Mouse (Mus musculus) thymus, adult 2 months (tissue): ENCODE results near the gene Ss18l1. TPM values are rescaled to one million over a fixed set of nuclear protein-coding genes. Genes with fewer than 3 reads are reported as not detected.

Experiments
- DNase-seq: peaks from one replicate; pipeline ENCODE4 v3.0.0; 2021
- H3K27ac ChIP-seq: fragments of 200-500 bp; 2 replicates; pipeline ENCODE4 v1.5.1; 2012; ENCODE audit warnings: low read length, control low read depth; ENCODE audit not compliant: control insufficient read depth, insufficient read depth
- H3K27me3 ChIP-seq: fragments of 200-500 bp; 2 replicates; pipeline ENCODE4 v1.6.1; 2012; ENCODE audit warnings: mild to moderate bottlenecking, low read length, moderate library complexity, mixed read lengths; ENCODE audit not compliant: control insufficient read depth, insufficient read depth
- H3K36me3 ChIP-seq: fragments of 200-500 bp; 2 replicates; pipeline ENCODE4 v1.6.1; 2012; ENCODE audit warnings: mild to moderate bottlenecking, low read length, moderate library complexity; ENCODE audit not compliant: control insufficient read depth, insufficient read depth
- H3K4me1 ChIP-seq: fragments of 200-500 bp; replicated peaks from 2 replicates; pipeline ENCODE4 v1.6.1; 2012; ENCODE audit warnings: low read length; ENCODE audit not compliant: control insufficient read depth, insufficient read depth
- H3K4me3 ChIP-seq: fragments of 200-500 bp; 2 replicates; pipeline ENCODE4 v1.5.1; 2012; ENCODE audit warnings: mild to moderate bottlenecking, low read length, control low read depth, moderate library complexity; ENCODE audit not compliant: control insufficient read depth, insufficient read depth
- CTCF ChIP-seq: fragments of 200-500 bp; IDR thresholded peaks from 2 replicates; pipeline ENCODE4 v1.5.1; 2012; ENCODE audit warnings: mild to moderate bottlenecking, control low read depth, low read length, moderate library complexity, borderline replicate concordance; ENCODE audit not compliant: control insufficient read depth, poor library complexity, insufficient read depth; ENCODE audit errors: extremely low read depth
- POLR2A ChIP-seq: fragments of 200-500 bp; IDR thresholded peaks from 2 replicates; pipeline ENCODE4 v1.6.1; 2012; ENCODE audit warnings: mild to moderate bottlenecking, low read length, control low read depth, moderate library complexity; ENCODE audit not compliant: control insufficient read depth, poor library complexity, insufficient read depth; ENCODE audit errors: extremely low read depth
- WGBS: fragments of 180-500 bp; shearing (Covaris S2); methylation state at CpG from one replicate; pipeline ENCODE4 v1.1.7; 2018; 5-methylcytosine and 5-hydroxymethylcytosine counted together
- polyA plus RNA-seq: library from polyadenylated mRNA; depleted of rRNA; stranded (reverse); fragments of >200 nt; gene quantifications from 2 replicates; pipeline ENCODE4 v1.2.3, GENCODE M21; 2012

Ss18l1 gene
- polyA plus RNA-seq, 1 experiment = 15.9 TPM

DNA sequence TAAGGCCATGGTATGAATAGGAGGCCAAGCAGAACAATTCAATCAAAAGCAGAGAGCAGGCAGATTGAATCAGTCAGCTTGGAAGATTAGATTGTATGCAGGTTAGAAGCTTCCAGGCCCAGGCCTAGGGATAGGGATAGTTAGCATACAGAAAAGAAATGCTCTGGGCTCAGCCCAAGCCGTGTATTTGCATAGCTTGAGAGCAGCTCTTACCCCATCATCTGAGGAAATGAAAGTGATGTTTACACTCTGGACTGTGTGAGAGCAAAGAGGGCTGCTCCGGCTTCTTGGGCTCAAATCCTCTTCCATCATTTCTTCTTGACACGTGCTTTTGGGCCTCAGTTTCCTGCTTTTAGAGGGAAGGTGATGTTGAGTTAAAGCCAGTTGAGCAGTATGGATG, 5.3 kb downstream of the Ss18l1 start:
- no peaks in the 10 kb centered on the region for H3K36me3 ChIP-seq
- TF ChIP-seq POLR2A (no peak), CTCF (no peak)
- DNase-seq = no peak
- H3K27me3 ChIP-seq = no peaks in the 10 kb centered on the region
- WGBS = 98% methylated on average over 3 of the region's 3 CpGs
- H3K4me3 ChIP-seq = no peak overlapping the region
- H3K27ac ChIP-seq = no peak overlapping the region
- H3K4me1 ChIP-seq = peaks cover 16% of the 10 kb centered on the region

DNA sequence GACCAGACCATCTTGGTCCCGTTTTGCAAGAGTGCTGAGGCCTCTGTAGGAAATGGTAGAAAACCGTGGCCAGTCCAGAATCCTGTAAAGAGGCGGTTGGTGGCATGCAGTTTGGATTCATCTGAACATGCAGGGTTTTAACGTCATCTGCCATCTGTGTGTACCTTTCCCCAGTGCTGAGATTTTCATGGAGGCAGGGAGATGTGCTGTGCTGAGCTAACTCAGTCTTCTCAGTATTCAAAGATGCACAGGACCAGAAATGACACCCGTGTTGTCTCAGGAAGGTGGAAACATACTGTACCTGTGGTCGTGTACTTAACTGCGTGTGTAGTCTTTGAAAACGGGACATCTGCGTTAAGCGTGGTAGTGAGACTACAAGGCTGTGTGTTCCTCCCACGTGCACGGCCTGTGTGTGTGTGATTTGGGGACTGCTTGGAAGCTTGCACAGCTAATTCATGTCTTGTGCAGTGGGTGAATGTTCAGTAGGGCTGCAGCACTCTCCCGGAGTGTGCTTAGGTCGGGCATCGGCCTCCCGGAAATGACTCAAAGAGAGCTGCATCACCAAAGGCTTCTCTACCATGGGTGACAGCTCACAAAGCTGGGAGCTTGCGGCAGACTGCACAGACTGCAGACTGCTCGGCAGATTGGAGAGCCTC, 5.8 kb downstream of the Ss18l1 start:
- no peak overlapping the region for H3K4me3 ChIP-seq
- WGBS = 95% methylated on average over 18 of the region's 18 CpGs
- no peak for DNase-seq
- no peaks in the 10 kb centered on the region for H3K36me3 ChIP-seq
- no peaks in the 10 kb centered on the region for H3K27me3 ChIP-seq
- H3K27ac ChIP-seq = no peak overlapping the region
- H3K4me1 ChIP-seq = peaks cover 15% of the 10 kb centered on the region
- TF ChIP-seq POLR2A (no peak), CTCF (no peak)

DNA sequence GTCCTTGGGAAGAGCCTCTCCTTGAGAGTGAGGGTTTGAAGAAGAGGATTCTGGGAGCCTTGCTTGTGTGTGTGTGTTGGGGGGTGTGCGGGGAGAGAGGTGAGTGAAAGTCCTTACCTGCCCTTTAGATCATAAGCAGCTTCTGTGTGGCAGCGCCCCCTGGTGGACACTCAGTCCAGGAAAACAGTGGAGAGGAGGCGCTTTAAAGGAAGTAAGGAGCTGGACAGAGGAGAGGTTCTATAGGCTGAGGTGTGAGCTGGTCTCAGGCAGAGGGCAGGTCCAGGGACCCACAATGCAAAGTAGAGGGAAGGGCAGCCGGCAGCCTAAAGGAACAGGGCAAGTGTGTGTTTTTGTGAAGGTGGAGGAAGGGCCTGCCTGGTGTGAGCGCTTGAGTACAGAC, 8.7 kb downstream of the Ss18l1 start:
- Histone ChIP-seq H3K27ac (no peak overlapping the region), H3K4me1 (peaks cover 3% of the 10 kb centered on the region), H3K27me3 (no peaks in the 10 kb centered on the region), H3K4me3 (no peak overlapping the region), H3K36me3 (peaks cover 4% of the 10 kb centered on the region)
- WGBS = 25% methylated on average over 5 of the region's 5 CpGs
- TF ChIP-seq POLR2A = no peak
- peak; percentile 78; the same call in 1 of the 2 replicates for TF ChIP-seq CTCF
- peak; percentile 85 for DNase-seq

DNA sequence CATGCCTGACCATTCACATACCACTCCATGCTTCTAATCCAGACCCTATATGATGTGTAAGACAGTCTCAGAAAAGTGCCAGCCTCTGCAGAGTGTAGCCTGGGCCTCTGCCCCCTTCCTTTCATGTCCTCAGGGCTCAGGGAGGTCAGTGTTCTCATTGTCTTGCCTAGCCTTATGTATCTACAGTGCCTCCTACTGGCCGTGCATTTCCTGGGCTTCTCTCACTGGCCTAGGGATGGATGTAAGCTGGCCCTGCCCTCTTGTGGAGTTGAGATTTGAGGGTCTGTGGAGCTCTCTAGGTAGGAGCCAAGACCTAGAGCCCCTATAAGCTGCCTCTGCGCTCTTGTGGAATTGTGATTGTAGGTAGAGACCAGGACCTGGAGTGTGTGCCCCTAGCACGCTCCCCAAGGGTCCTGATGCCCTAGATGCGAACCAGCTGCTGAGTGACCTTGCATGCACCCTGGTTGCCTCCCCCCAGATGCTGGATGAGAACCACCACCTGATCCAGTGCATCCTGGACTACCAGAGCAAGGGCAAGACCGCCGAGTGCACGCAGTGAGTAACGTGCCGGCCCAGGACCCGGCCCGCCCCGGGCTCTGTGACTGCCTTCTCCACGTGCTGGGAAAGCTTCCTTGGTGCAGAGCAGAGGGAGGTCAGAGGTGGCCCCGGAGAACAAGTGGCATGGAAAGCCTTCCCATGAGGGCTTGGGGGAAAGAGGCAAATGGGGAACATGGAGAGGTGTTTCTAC, 9.9 kb downstream of the Ss18l1 start:
- no peak overlapping the region for H3K4me3 ChIP-seq
- peak; percentile 39 for DNase-seq
- peaks cover 8% of the 10 kb centered on the region for H3K36me3 ChIP-seq
- H3K4me1 ChIP-seq = peaks cover 3% of the 10 kb centered on the region
- TF ChIP-seq POLR2A (no peak), CTCF (no peak)
- 95% methylated on average over 14 of the region's 14 CpGs for WGBS
- no peak overlapping the region for H3K27ac ChIP-seq
- H3K27me3 ChIP-seq = no peaks in the 10 kb centered on the region

DNA sequence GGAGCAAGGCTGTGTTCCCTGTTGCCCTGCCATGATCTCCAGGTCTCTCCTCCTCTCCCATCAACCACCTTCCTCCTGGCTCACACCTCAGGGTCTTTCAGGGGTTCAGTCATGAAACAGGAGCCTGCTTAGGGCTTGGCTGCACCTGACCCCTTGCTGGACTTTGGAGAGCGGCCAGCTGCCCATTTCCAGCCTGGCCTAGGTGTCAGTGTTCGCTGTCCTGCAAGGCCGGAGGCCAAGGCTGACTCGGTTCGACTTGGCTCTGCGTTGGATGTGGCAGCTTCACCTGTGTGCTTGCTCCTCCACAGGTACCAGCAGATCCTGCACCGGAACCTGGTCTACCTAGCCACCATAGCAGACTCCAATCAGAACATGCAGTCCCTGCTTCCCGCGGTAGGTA, 10.7 kb downstream of the Ss18l1 start:
- Histone ChIP-seq H3K36me3 (peaks cover 8% of the 10 kb centered on the region), H3K4me1 (peaks cover 3% of the 10 kb centered on the region), H3K27me3 (no peaks in the 10 kb centered on the region), H3K4me3 (no peak overlapping the region), H3K27ac (no peak overlapping the region)
- DNase-seq = no peak
- TF ChIP-seq POLR2A = no peak
- TF ChIP-seq CTCF = no peak
- 94% methylated on average over 9 of the region's 9 CpGs for WGBS

DNA sequence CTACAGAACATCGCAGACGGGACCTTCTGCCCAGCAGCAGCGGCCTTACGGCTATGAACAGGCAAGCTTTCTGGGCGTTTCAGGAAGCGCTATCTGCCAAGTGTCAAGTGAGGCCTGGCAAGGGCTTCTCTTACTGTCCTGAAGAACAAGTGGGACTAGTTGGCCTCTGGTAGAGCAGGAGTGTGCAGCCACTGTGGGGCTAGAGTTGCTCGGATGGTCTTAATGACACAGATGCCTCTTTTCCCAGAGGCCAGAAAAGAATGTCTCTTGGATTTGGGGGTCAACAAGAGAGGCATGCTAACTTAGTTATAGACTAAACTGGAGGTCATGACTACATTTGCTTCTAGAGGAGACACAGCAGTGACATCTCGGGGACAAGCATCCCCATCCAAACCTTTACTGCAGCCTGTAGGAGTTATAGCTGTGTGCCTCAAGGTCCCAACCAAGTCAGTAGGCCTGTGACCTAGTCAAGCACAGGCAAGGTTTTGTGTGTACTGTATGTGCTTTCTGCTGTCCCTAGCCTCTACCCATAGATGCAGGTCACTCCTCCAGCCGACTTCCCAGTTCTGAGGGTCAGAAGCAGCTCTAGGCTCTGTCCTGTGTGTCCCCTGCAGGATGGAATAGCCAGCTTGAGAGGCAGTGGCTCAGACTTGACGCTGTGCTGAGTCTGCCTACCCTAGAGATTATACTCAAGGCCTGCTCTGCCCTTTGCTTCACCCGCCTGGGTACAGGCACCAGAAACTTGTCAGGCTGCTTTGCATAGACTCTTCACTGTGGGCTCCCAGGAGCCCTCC, 21.2 kb downstream of the Ss18l1 start:
- TF ChIP-seq POLR2A (no peak), CTCF (no peak)
- H3K27me3 ChIP-seq = no peaks in the 10 kb centered on the region
- H3K36me3 ChIP-seq = peaks cover 9% of the 10 kb centered on the region; the same call in 1 of the 2 replicates
- H3K27ac ChIP-seq = no peak overlapping the region
- H3K4me3 ChIP-seq = no peak overlapping the region
- no peak for DNase-seq
- H3K4me1 ChIP-seq = no peaks in the 10 kb centered on the region
- WGBS = 97% methylated on average over 11 of the region's 11 CpGs
